Mouse (Mus musculus): Measurements from ENCODE around the gene Smim11. TPM values are rescaled to one million over a fixed set of nuclear protein-coding genes. Genes with fewer than 3 reads are reported as not detected.

Gene Smim11
- polyA plus RNA-seq, 2 experiments, result 61.2 to 150 TPM

GRCm38 (mm10) chr16:92305519-92305918 lies 4.4 kb downstream of the Smim11 start:
- ATAC-seq (ENCODE audit: low FRiP score, low read depth) (no peak), DNase-seq (ENCODE audit: low spot score) (no peak)
- Histone ChIP-seq H3K27me3 (ENCODE audit: control insufficient read depth, insufficient read depth, low read length) (no peaks in the 10 kb centered on the region), H3K4me1 (ENCODE audit: control insufficient read depth, insufficient read depth, low read length) (peaks cover 16% of the 10 kb centered on the region), H3K9me3 (ENCODE audit: control insufficient read depth, low read length) (no peaks in the 10 kb centered on the region), H3K4me2 (replicated peaks; ENCODE audit: low read depth, low read length, severe bottlenecking) (no peak overlapping the region), H3K4me3 (replicated peaks; ENCODE audit: low read length) (no peak overlapping the region), H3K27ac (replicated peaks; ENCODE audit: low read depth, low read length) (no peak overlapping the region), H3K36me3 (ENCODE audit: control insufficient read depth, insufficient read depth, low read length) (peaks cover 45% of the 10 kb centered on the region), H3K9ac (ENCODE audit: low read depth, low read length, severe bottlenecking) (no peak overlapping the region)
- 100% methylated on average over 2 of the region's 2 CpGs for WGBS
- no peak for TF ChIP-seq POLR2A (IDR thresholded peaks at IDR 0.05; ENCODE audit: borderline replicate concordance, extremely low read depth, insufficient read depth, insufficient read length)

- ATAC-seq (ENCODE audit: low FRiP score, low read depth), result no peak
- 87% methylated on average over 3 of the region's 3 CpGs for WGBS
- no peak overlapping the region for H3K27ac ChIP-seq (replicated peaks; ENCODE audit: low read depth, low read length)
- no peak overlapping the region for H3K4me2 ChIP-seq (replicated peaks; ENCODE audit: low read depth, low read length, severe bottlenecking)
- H3K9ac ChIP-seq (ENCODE audit: low read depth, low read length, severe bottlenecking), result no peak overlapping the region
- TF ChIP-seq POLR2A (IDR thresholded peaks at IDR 0.05; ENCODE audit: borderline replicate concordance, extremely low read depth, insufficient read depth, insufficient read length), result no peak
- H3K9me3 ChIP-seq (ENCODE audit: control insufficient read depth, low read length), result no peaks in the 10 kb centered on the region
- no peaks in the 10 kb centered on the region for H3K27me3 ChIP-seq (ENCODE audit: control insufficient read depth, insufficient read depth, low read length)
- H3K36me3 ChIP-seq (ENCODE audit: control insufficient read depth, insufficient read depth, low read length), result peaks cover 64% of the 10 kb centered on the region
- no peak overlapping the region for H3K4me3 ChIP-seq (replicated peaks; ENCODE audit: low read length)
- DNase-seq (ENCODE audit: low spot score), result no peak
- H3K4me1 ChIP-seq (ENCODE audit: control insufficient read depth, insufficient read depth, low read length), result peaks cover under 1% of the 10 kb centered on the region; the same call in 1 of the 2 replicates
These were observed 6.9 kb downstream of the Smim11 start for GRCm38 (mm10) chr16:92307947-92308346.

- Histone ChIP-seq H3K27me3 (ENCODE audit: control insufficient read depth, insufficient read depth, low read length) (no peaks in the 10 kb centered on the region), H3K4me3 (replicated peaks; ENCODE audit: low read length) (no peak overlapping the region), H3K9me3 (ENCODE audit: control insufficient read depth, low read length) (no peaks in the 10 kb centered on the region), H3K27ac (replicated peaks; ENCODE audit: low read depth, low read length) (no peak overlapping the region), H3K9ac (ENCODE audit: low read depth, low read length, severe bottlenecking) (no peak overlapping the region), H3K4me1 (ENCODE audit: control insufficient read depth, insufficient read depth, low read length) (no peaks in the 10 kb centered on the region), H3K4me2 (replicated peaks; ENCODE audit: low read depth, low read length, severe bottlenecking) (no peak overlapping the region), H3K36me3 (ENCODE audit: control insufficient read depth, insufficient read depth, low read length) (peaks cover 71% of the 10 kb centered on the region)
- no peak for TF ChIP-seq POLR2A (IDR thresholded peaks at IDR 0.05; ENCODE audit: borderline replicate concordance, extremely low read depth, insufficient read depth, insufficient read length)
- WGBS, result 27% methylated on average over 4 of the region's 4 CpGs
- DNase-seq (ENCODE audit: low spot score), result no peak
- no peak for ATAC-seq (ENCODE audit: low FRiP score, low read depth)
These were observed 8.0 kb downstream of the Smim11 start for GRCm38 (mm10) chr16:92309126-92309525.

GRCm38 (mm10) chr16:92313953-92314741 lies 13.1 kb downstream of the Smim11 start:
- TF ChIP-seq POLR2A (IDR thresholded peaks at IDR 0.05; ENCODE audit: borderline replicate concordance, extremely low read depth, insufficient read depth, insufficient read length), result no peak

GRCm38 (mm10) chr16:92316049-92316738 lies 15.1 kb downstream of the Smim11 start:
- no peak overlapping the region for H3K4me2 ChIP-seq (replicated peaks; ENCODE audit: low read depth, low read length, severe bottlenecking)
- no peaks in the 10 kb centered on the region for H3K4me1 ChIP-seq (ENCODE audit: control insufficient read depth, insufficient read depth, low read length)
- H3K36me3 ChIP-seq (ENCODE audit: control insufficient read depth, insufficient read depth, low read length), result peaks cover 19% of the 10 kb centered on the region
- H3K9ac ChIP-seq (ENCODE audit: low read depth, low read length, severe bottlenecking), result no peak overlapping the region
- DNase-seq (ENCODE audit: low spot score), result no peak
- TF ChIP-seq POLR2A (IDR thresholded peaks at IDR 0.05; ENCODE audit: borderline replicate concordance, extremely low read depth, insufficient read depth, insufficient read length), result no peak
- WGBS, result 74% methylated on average over 7 of the region's 7 CpGs
- H3K27ac ChIP-seq (replicated peaks; ENCODE audit: low read depth, low read length), result no peak overlapping the region
- no peaks in the 10 kb centered on the region for H3K27me3 ChIP-seq (ENCODE audit: control insufficient read depth, insufficient read depth, low read length)
- ATAC-seq (ENCODE audit: low FRiP score, low read depth), result no peak
- H3K9me3 ChIP-seq (ENCODE audit: control insufficient read depth, low read length), result no peaks in the 10 kb centered on the region
- no peak overlapping the region for H3K4me3 ChIP-seq (replicated peaks; ENCODE audit: low read length)

More at GRCm38 (mm10) chr16:92313953-92314741, 13.1 kb downstream of the Smim11 start:
- ATAC-seq (ENCODE audit: low FRiP score, low read depth) (peak; percentile 72; the same call in 1 of the 2 replicates), DNase-seq (ENCODE audit: low spot score) (peak; percentile 75)
- Histone ChIP-seq H3K9ac (ENCODE audit: low read depth, low read length, severe bottlenecking) (peak overlapping the region; percentile 34; the same call in 1 of the 2 replicates), H3K4me3 (replicated peaks; ENCODE audit: low read length) (no peak overlapping the region), H3K9me3 (ENCODE audit: control insufficient read depth, low read length) (no peaks in the 10 kb centered on the region), H3K36me3 (ENCODE audit: control insufficient read depth, insufficient read depth, low read length) (peaks cover 35% of the 10 kb centered on the region), H3K27me3 (ENCODE audit: control insufficient read depth, insufficient read depth, low read length) (no peaks in the 10 kb centered on the region), H3K27ac (replicated peaks; ENCODE audit: low read depth, low read length) (no peak overlapping the region), H3K4me2 (replicated peaks; ENCODE audit: low read depth, low read length, severe bottlenecking) (no peak overlapping the region), H3K4me1 (ENCODE audit: control insufficient read depth, insufficient read depth, low read length) (no peaks in the 10 kb centered on the region)
- WGBS, result 48% methylated on average over 13 of the region's 13 CpGs

All from limb, embryonic 14.5 days (tissue).